Mouse (Mus musculus) liver, embryonic 16.5 days (tissue): ENCODE data around the gene Clec2g. TPM values are rescaled to one million over a fixed set of nuclear protein-coding genes. Genes with fewer than 3 reads are reported as not detected.
"Not testable (repeated sequence)": the region's sequence is repeated elsewhere in the genome, so short reads cannot be mapped to it uniquely, and the experiment has no call there.

Source experiments
- ATAC-seq: fragments of 200-750 bp; cut with Nextera tagmentation; 2 replicates; pipeline ENCODE4 v1.8.0; 2017; ENCODE audit warnings: low read depth, mild to moderate bottlenecking, moderate number of reproducible peaks, moderate library complexity
- H3K27ac ChIP-seq: fragments of 300-500 bp; sonication (generic); 2 replicates; pipeline ENCODE4 v1.5.1; 2014; ENCODE audit warnings: mild to moderate bottlenecking, low read length
- H3K27me3 ChIP-seq: fragments of 300-500 bp; sonication (generic); 2 replicates; pipeline ENCODE4 v1.6.1; 2014; ENCODE audit warnings: low read depth, low read length, mixed read lengths; ENCODE audit not compliant: control insufficient read depth, insufficient read depth
- H3K36me3 ChIP-seq: fragments of 300-500 bp; sonication (generic); 2 replicates; pipeline ENCODE4 v1.6.1; 2014; ENCODE audit warnings: mild to moderate bottlenecking; ENCODE audit not compliant: control insufficient read depth, insufficient read depth
- H3K4me1 ChIP-seq: fragments of 300-500 bp; sonication (generic); 2 replicates; pipeline ENCODE4 v1.6.1; 2014; ENCODE audit warnings: low read depth, low read length, mixed read lengths; ENCODE audit not compliant: control insufficient read depth
- H3K4me2 ChIP-seq: fragments of 300-500 bp; sonication (generic); 2 replicates; pipeline ENCODE4 v1.6.1; 2014; ENCODE audit warnings: low read depth, low read length, mixed read lengths
- H3K4me3 ChIP-seq: fragments of 300-500 bp; sonication (generic); 2 replicates; pipeline ENCODE4 v1.5.1; 2014; ENCODE audit warnings: low read depth, mild to moderate bottlenecking, low read length
- H3K9ac ChIP-seq: fragments of 300-500 bp; sonication (generic); 2 replicates; pipeline ENCODE4 v1.6.1; 2014; ENCODE audit warnings: low read depth, low read length
- H3K9me3 ChIP-seq: fragments of 300-500 bp; sonication (generic); replicated peaks from 2 replicates; pipeline ENCODE4 v1.6.1; 2016; ENCODE audit warnings: low read length; ENCODE audit not compliant: control insufficient read depth
- WGBS: fragments of 180-500 bp; shearing (Covaris S2); extraction: QIAGEN DNeasy Blood & Tissue Kit; methylation state at CpG from one replicate; pipeline ENCODE4 v1.1.7; 2014; ENCODE audit not compliant: insufficient replicate concordance; 5-methylcytosine and 5-hydroxymethylcytosine counted together
- polyA plus RNA-seq: library from polyadenylated mRNA; unstranded; fragments of >200 nt; fragmentation: Nextera tagmentation; extraction: Ambion mirVana; gene quantifications from 2 replicates; pipeline ENCODE4 v1.2.1, GENCODE M21; 2015

Clec2g gene
- polyA plus RNA-seq, 1 experiment from 2014 or later: not detected

GRCm38 (mm10) chr6:128917322-128917721, 16.9 kb upstream of the Clec2g start:
- 60% methylated on average over 2 of the region's 2 CpGs for whole genome bisulfite sequencing
- Histone ChIP-seq H3K4me1 (no peaks in the 10 kb centered on the region), H3K9me3 (no peaks in the 10 kb centered on the region), H3K4me2 (no peak overlapping the region), H3K36me3 (no peaks in the 10 kb centered on the region), H3K9ac (no peak overlapping the region), H3K27me3 (no peaks in the 10 kb centered on the region), H3K4me3 (no peak overlapping the region), H3K27ac (no peak overlapping the region)
- ATAC-seq: no peak

- no peak for ATAC-seq
- Histone ChIP-seq H3K27me3 (no peaks in the 10 kb centered on the region), H3K4me2 (no peak overlapping the region), H3K9ac (no peak overlapping the region), H3K4me3 (no peak overlapping the region), H3K27ac (no peak overlapping the region), H3K4me1 (no peaks in the 10 kb centered on the region), H3K9me3 (no peaks in the 10 kb centered on the region), H3K36me3 (no peaks in the 10 kb centered on the region)
- 63% methylated on average over 2 of the region's 2 CpGs for whole genome bisulfite sequencing
These were observed 1.1 kb upstream of the Clec2g start for GRCm38 (mm10) chr6:128933050-128933449.

- not testable (repeated sequence) for H3K9me3 ChIP-seq, H3K4me3 ChIP-seq, H3K4me1 ChIP-seq, H3K27me3 ChIP-seq, H3K9ac ChIP-seq, H3K4me2 ChIP-seq, H3K36me3 ChIP-seq, H3K27ac ChIP-seq, ATAC-seq
- 61% methylated on average over 5 of the region's 13 CpGs for WGBS
These were observed 1.9 kb downstream of the Clec2g start for GRCm38 (mm10) chr6:128935889-128936665.

- WGBS: 63% methylated on average over 5 of the region's 5 CpGs
- ATAC-seq: no peak
- no peaks in the 10 kb centered on the region for H3K4me1 ChIP-seq
- H3K36me3 ChIP-seq: no peaks in the 10 kb centered on the region
- no peaks in the 10 kb centered on the region for H3K9me3 ChIP-seq
- H3K27ac ChIP-seq: no peak overlapping the region
- H3K4me3 ChIP-seq: no peak overlapping the region
- H3K9ac ChIP-seq: no peak overlapping the region
- H3K4me2 ChIP-seq: no peak overlapping the region
- no peaks in the 10 kb centered on the region for H3K27me3 ChIP-seq
These were observed 7.7 kb downstream of the Clec2g start for GRCm38 (mm10) chr6:128941646-128942421.

GRCm38 (mm10) chr6:128945564-128945963, 11.4 kb downstream of the Clec2g start:
- WGBS: 55% methylated on average over 3 of the region's 3 CpGs
- Histone ChIP-seq H3K36me3 (no peaks in the 10 kb centered on the region), H3K4me3 (no peak overlapping the region), H3K27ac (no peak overlapping the region), H3K4me2 (no peak overlapping the region), H3K9ac (no peak overlapping the region), H3K9me3 (no peaks in the 10 kb centered on the region), H3K27me3 (no peaks in the 10 kb centered on the region), H3K4me1 (no peaks in the 10 kb centered on the region)
- no peak for ATAC-seq

- 61% methylated on average over 1 of the region's 1 CpGs for WGBS
- H3K27ac ChIP-seq: no peak overlapping the region
- no peaks in the 10 kb centered on the region for H3K9me3 ChIP-seq
- H3K4me3 ChIP-seq: no peak overlapping the region
- no peak overlapping the region for H3K4me2 ChIP-seq
- H3K9ac ChIP-seq: no peak overlapping the region
- no peaks in the 10 kb centered on the region for H3K27me3 ChIP-seq
- no peaks in the 10 kb centered on the region for H3K4me1 ChIP-seq
- no peaks in the 10 kb centered on the region for H3K36me3 ChIP-seq
- no peak for ATAC-seq
These were observed 26.9 kb downstream of the Clec2g start for GRCm38 (mm10) chr6:128961110-128961509.

- not testable (repeated sequence) for H3K9me3 ChIP-seq, H3K4me1 ChIP-seq, ATAC-seq, H3K27ac ChIP-seq, H3K4me3 ChIP-seq, H3K27me3 ChIP-seq, H3K9ac ChIP-seq, H3K36me3 ChIP-seq, H3K4me2 ChIP-seq
- 53% methylated on average over 2 of the region's 2 CpGs for WGBS
These were observed 27.9 kb downstream of the Clec2g start for GRCm38 (mm10) chr6:128962108-128962507.

GRCm38 (mm10) chr6:128964519-128964918, 30.3 kb downstream of the Clec2g start:
- Histone ChIP-seq H3K4me2 (no peak overlapping the region), H3K4me1 (no peaks in the 10 kb centered on the region), H3K9me3 (no peaks in the 10 kb centered on the region), H3K27me3 (no peaks in the 10 kb centered on the region), H3K36me3 (no peaks in the 10 kb centered on the region), H3K9ac (no peak overlapping the region), H3K4me3 (no peak overlapping the region), H3K27ac (no peak overlapping the region)
- ATAC-seq: no peak

GRCm38 (mm10) chr6:128968463-128968862, 34.3 kb downstream of the Clec2g start:
- Histone ChIP-seq H3K9me3 (no peaks in the 10 kb centered on the region), H3K27ac (no peak overlapping the region), H3K9ac (no peak overlapping the region), H3K27me3 (no peaks in the 10 kb centered on the region), H3K4me2 (no peak overlapping the region), H3K4me1 (no peaks in the 10 kb centered on the region), H3K4me3 (no peak overlapping the region), H3K36me3 (no peaks in the 10 kb centered on the region)
- no peak for ATAC-seq
